Mouse (Mus musculus) R1 (cell line): ENCODE measurements around the gene Dmtf1.
A peak's percentile ranks its signal among the peaks of the same experiment; 100 is the strongest.

Experiments used
- DNase-seq: peaks from one replicate; pipeline ENCODE4 v3.0.0-alpha.2; 2018; ENCODE audit warnings: low read depth, low spot score

The Dmtf1 gene

GRCm38 (mm10) chr5:9107296-9108089, 54.1 kb downstream of the Dmtf1 start:
- DNase-seq, result no peak

- DNase-seq, result no peak
These were observed 54.8 kb downstream of the Dmtf1 start for GRCm38 (mm10) chr5:9106806-9107205.

GRCm38 (mm10) chr5:9103958-9104357, 57.6 kb downstream of the Dmtf1 start:
- no peak for DNase-seq

GRCm38 (mm10) chr5:9102696-9103095, 58.9 kb downstream of the Dmtf1 start:
- DNase-seq, result no peak

DNA sequence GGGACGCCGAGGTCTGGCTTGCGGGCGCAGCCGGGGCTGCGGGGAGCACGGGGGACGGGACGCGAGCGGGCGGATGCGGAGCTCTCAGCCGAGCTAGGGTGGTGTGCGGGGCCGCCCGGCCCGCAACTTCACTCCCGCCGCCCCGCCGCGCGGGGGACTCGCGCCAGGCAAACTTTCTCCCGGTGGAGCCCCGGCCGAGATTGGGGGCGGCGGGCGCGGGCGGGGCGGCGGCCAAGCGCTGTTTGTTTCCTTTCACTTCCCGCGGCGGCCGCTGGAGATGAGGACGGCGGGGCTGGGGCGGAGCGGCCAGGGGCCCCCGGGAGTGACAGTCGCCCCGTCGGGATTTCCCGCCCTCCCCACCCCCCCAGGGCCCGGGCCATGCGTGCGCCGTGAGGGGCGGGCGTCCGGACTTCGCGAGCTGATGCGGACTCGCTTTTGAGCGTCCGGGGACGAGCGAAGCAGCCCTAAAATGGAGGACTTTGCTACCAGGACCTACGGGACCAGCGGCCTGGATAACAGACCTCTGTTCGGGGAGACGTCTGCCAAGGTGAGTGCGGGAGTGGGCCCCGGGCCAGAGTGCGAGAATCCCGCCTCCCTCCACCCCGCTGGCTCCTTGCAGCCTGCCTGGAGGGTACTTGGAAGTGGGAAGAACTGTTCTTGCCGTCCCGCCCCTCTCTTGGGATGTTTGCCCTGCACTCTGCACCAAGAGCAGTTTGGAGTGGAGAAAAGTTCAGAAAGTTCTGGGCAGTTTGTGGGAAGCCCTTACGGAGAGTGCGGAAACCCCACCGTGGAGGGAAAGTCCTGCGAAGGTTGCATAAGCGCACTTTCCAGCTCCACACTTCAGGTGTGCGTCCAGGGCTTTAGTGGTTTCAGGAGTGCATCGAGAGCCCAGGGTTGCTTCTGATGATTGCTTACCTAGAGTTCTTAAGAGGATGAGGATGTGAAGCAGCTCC, 60.5 kb downstream of the Dmtf1 start:
- peak; percentile 75 for DNase-seq

DNA sequence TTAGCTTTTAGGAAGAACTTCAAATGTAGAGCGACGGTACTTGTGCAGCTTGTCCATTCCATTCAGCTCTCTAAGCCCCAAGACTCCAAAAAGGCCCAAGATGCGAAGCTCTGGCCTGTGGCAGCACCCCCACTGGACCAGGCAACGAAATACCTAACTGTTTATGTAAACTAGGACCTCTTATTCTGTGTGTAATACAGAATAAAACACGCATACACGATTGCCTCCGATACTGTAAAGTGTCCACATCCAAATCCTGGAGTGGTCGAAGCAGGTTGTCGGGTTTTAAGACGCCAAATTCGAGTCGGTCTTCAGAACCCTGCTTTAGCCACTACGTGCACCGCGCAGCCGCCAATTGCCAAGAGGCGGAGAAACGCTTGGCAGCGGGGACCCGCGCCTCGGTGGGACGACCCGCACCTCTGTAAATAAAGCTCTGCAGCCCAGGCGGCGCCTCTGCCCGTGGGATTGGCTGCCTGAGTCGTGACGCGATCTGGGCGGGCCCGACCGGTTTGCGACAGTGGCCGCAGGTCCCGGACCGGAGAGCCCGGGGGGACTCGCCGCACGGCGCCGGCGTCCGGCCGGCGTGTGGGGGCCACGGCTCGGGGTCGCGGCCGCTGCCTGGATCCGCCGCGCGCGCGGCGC, 61.2 kb downstream of the Dmtf1 start, which contains the start of gene Tmem243:
TSS of gene Tmem243 (plus strand) at position 462 of the 642 bp plus-strand sequence.
- DNase-seq, result peak; percentile 91

DNA sequence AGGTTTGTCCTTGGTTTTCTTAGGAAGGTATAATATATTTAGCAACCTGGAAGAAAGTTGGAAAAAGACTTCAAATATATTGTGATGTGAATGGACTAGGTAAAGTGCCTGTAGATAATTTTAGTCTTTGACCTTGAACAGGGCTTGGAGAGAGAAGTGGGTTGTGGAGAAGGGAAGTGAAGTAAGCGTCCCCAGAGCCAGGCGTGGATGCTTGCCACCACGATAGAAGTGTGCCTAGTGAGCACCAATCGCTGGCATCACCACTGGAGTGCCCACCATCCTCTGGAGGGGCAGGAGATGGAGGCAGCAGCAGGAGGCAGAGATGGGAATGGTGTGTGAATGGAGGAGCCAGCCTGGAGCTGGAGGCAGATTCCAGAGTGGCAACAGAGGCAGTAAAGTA, 68.1 kb downstream of the Dmtf1 start:
- DNase-seq, result no peak

DNA sequence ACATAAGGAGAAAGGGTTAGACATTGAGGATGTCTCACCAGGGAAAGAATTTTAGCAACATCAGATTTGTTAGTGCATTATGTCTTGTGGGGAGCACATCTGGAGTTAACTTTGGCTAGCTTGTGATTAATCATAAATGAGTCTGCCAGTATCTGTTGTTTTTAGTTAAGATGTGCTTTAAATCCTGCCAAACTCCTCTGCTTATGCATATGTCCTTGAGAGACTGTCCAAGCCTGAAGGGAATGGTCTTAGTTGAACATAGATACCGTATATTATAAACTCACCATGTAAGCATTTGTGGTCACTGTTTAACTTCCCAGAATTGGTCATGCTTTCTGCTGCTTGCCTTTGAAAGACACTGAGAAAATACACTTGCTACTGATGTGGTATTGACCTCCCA, 68.9 kb downstream of the Dmtf1 start:
- DNase-seq, result no peak

- DNase-seq, result no peak
These were observed 71.0 kb downstream of the Dmtf1 start for GRCm38 (mm10) chr5:9090493-9091106.

GRCm38 (mm10) chr5:9086924-9087719, 74.5 kb downstream of the Dmtf1 start:
- DNase-seq, result no peak

DNA sequence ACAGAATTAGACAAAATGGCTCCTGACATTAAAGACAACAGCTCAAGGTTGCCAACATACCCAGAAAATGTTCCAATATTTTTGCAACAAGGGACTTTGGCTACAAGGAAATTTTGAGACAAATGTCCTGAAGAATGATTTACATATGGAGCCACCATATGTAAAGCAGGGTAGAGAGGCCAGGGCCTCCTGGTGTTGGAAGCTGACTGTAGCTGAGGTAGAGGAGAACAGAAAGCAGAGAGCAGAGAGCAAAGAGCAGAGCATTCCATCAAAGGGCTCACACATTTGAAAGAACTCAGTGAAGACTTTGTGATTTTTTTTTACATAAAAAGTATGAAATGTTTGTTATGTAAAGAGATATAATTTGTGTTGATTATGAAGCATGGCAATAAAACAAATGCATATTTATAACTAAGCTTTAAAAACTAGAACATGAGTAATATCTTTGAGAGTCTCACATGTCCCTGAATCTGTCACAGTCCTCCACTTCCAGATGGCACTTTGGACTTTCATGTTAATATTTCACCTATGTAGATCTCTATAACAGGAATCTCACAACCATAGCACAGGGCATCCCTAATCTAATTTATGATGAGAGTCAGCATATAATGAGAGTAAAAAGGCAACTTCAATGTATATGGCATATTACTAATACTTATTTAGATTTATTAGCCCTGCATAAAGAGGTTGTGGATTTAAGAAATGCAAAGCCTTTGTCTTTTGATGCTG, 81.6 kb downstream of the Dmtf1 start:
- no peak for DNase-seq

- DNase-seq, result peak; percentile 23
These were observed 88.3 kb downstream of the Dmtf1 start for GRCm38 (mm10) chr5:9073177-9073854.

DNA sequence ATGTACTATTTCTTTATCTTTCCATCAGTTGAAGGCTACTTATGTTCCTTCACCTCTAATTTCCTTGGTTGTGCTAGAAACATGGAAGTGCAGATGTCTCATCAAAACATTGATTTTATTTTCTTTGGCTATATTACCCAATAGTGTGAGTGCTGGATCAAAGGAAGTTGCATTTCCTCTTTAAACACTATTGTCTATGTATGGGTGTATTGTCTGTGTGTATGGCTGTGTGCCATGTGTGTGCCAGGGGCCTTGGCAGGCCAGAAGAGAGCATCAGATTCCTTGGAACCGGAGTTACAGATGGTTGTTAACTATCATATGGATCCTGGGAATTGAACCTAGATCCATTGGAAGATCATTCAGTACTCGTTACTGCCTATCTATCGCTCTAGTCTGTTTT, 90.2 kb downstream of the Dmtf1 start:
- no peak for DNase-seq

GRCm38 (mm10) chr5:9069599-9070209, 91.9 kb downstream of the Dmtf1 start:
- peak; percentile 11 for DNase-seq

- DNase-seq, result no peak
These were observed 92.7 kb downstream of the Dmtf1 start for GRCm38 (mm10) chr5:9068886-9069285.
